Mouse (Mus musculus): Measurements from ENCODE around the gene Kremen1. TPM values are rescaled to one million over a fixed set of nuclear protein-coding genes. Genes with fewer than 3 reads are reported as not detected.

Kremen1 gene
- polyA plus RNA-seq, 2 experiments, result 20.8 to 30.9 TPM

- Histone ChIP-seq H3K36me3 (ENCODE audit: control insufficient read depth, insufficient read depth, low read length) (no peaks in the 10 kb centered on the region), H3K9me3 (ENCODE audit: control insufficient read depth, low read length) (no peaks in the 10 kb centered on the region), H3K4me2 (replicated peaks; ENCODE audit: low read depth, low read length, severe bottlenecking) (0 out of 2 replicates have a peak overlapping the region, but pooled peaks have one; percentile 17), H3K27me3 (ENCODE audit: control insufficient read depth, insufficient read depth, low read length) (no peaks in the 10 kb centered on the region), H3K27ac (replicated peaks; ENCODE audit: low read depth, low read length) (peak overlapping the region; percentile 63; the same call in 1 of the 2 replicates), H3K9ac (ENCODE audit: low read depth, low read length, severe bottlenecking) (no peak overlapping the region), H3K4me1 (ENCODE audit: control insufficient read depth, insufficient read depth, low read length) (peaks cover 45% of the 10 kb centered on the region), H3K4me3 (replicated peaks; ENCODE audit: low read length) (no peak overlapping the region)
- no peak for TF ChIP-seq POLR2A (IDR thresholded peaks at IDR 0.05; ENCODE audit: borderline replicate concordance, extremely low read depth, insufficient read depth, insufficient read length)
- 22% methylated on average over 9 of the region's 9 CpGs for WGBS
- DNase-seq (ENCODE audit: low spot score) (no peak), ATAC-seq (ENCODE audit: low FRiP score, low read depth) (no peak)
Observed at GRCm38 (mm10) chr11:5255509-5256014, 5.8 kb downstream of the Kremen1 start.

GRCm38 (mm10) chr11:5254016-5254415, 7.3 kb downstream of the Kremen1 start:
- Histone ChIP-seq H3K9me3 (ENCODE audit: control insufficient read depth, low read length) (no peaks in the 10 kb centered on the region), H3K4me2 (replicated peaks; ENCODE audit: low read depth, low read length, severe bottlenecking) (no peak overlapping the region), H3K4me3 (replicated peaks; ENCODE audit: low read length) (no peak overlapping the region), H3K36me3 (ENCODE audit: control insufficient read depth, insufficient read depth, low read length) (no peaks in the 10 kb centered on the region), H3K27me3 (ENCODE audit: control insufficient read depth, insufficient read depth, low read length) (no peaks in the 10 kb centered on the region), H3K27ac (replicated peaks; ENCODE audit: low read depth, low read length) (no peak overlapping the region), H3K9ac (ENCODE audit: low read depth, low read length, severe bottlenecking) (no peak overlapping the region), H3K4me1 (ENCODE audit: control insufficient read depth, insufficient read depth, low read length) (peaks cover 40% of the 10 kb centered on the region)
- DNase-seq (ENCODE audit: low spot score), result no peak
- ATAC-seq (ENCODE audit: low FRiP score, low read depth), result no peak
- no peak for TF ChIP-seq POLR2A (IDR thresholded peaks at IDR 0.05; ENCODE audit: borderline replicate concordance, extremely low read depth, insufficient read depth, insufficient read length)
- 45% methylated on average over 2 of the region's 2 CpGs for WGBS

GRCm38 (mm10) chr11:5253528-5253927, 7.8 kb downstream of the Kremen1 start:
- Histone ChIP-seq H3K27me3 (ENCODE audit: control insufficient read depth, insufficient read depth, low read length) (no peaks in the 10 kb centered on the region), H3K4me2 (replicated peaks; ENCODE audit: low read depth, low read length, severe bottlenecking) (no peak overlapping the region), H3K27ac (replicated peaks; ENCODE audit: low read depth, low read length) (no peak overlapping the region), H3K36me3 (ENCODE audit: control insufficient read depth, insufficient read depth, low read length) (no peaks in the 10 kb centered on the region), H3K9ac (ENCODE audit: low read depth, low read length, severe bottlenecking) (no peak overlapping the region), H3K4me3 (replicated peaks; ENCODE audit: low read length) (no peak overlapping the region), H3K4me1 (ENCODE audit: control insufficient read depth, insufficient read depth, low read length) (peaks cover 40% of the 10 kb centered on the region), H3K9me3 (ENCODE audit: control insufficient read depth, low read length) (no peaks in the 10 kb centered on the region)
- WGBS, result 41% methylated on average over 3 of the region's 3 CpGs
- DNase-seq (ENCODE audit: low spot score) (no peak), ATAC-seq (ENCODE audit: low FRiP score, low read depth) (no peak)
- no peak for TF ChIP-seq POLR2A (IDR thresholded peaks at IDR 0.05; ENCODE audit: borderline replicate concordance, extremely low read depth, insufficient read depth, insufficient read length)

- H3K4me3 ChIP-seq (replicated peaks; ENCODE audit: low read length), result no peak overlapping the region
- DNase-seq (ENCODE audit: low spot score), result no peak
- no peak overlapping the region for H3K9ac ChIP-seq (ENCODE audit: low read depth, low read length, severe bottlenecking)
- no peak for TF ChIP-seq POLR2A (IDR thresholded peaks at IDR 0.05; ENCODE audit: borderline replicate concordance, extremely low read depth, insufficient read depth, insufficient read length)
- H3K4me2 ChIP-seq (replicated peaks; ENCODE audit: low read depth, low read length, severe bottlenecking), result no peak overlapping the region
- ATAC-seq (ENCODE audit: low FRiP score, low read depth), result no peak
- 82% methylated on average over 8 of the region's 8 CpGs for whole genome bisulfite sequencing
- H3K27me3 ChIP-seq (ENCODE audit: control insufficient read depth, insufficient read depth, low read length), result no peaks in the 10 kb centered on the region
- no peaks in the 10 kb centered on the region for H3K36me3 ChIP-seq (ENCODE audit: control insufficient read depth, insufficient read depth, low read length)
- H3K4me1 ChIP-seq (ENCODE audit: control insufficient read depth, insufficient read depth, low read length), result peaks cover 40% of the 10 kb centered on the region
- H3K9me3 ChIP-seq (ENCODE audit: control insufficient read depth, low read length), result no peaks in the 10 kb centered on the region
- no peak overlapping the region for H3K27ac ChIP-seq (replicated peaks; ENCODE audit: low read depth, low read length)
Observed at GRCm38 (mm10) chr11:5252727-5253126, 8.6 kb downstream of the Kremen1 start.

- no peaks in the 10 kb centered on the region for H3K9me3 ChIP-seq (ENCODE audit: control insufficient read depth, low read length)
- no peaks in the 10 kb centered on the region for H3K27me3 ChIP-seq (ENCODE audit: control insufficient read depth, insufficient read depth, low read length)
- DNase-seq (ENCODE audit: low spot score) (no peak), ATAC-seq (ENCODE audit: low FRiP score, low read depth) (0 out of 2 replicates have a peak, but pooled peaks have one; percentile 50)
- no peak overlapping the region for H3K4me2 ChIP-seq (replicated peaks; ENCODE audit: low read depth, low read length, severe bottlenecking)
- TF ChIP-seq POLR2A (IDR thresholded peaks at IDR 0.05; ENCODE audit: borderline replicate concordance, extremely low read depth, insufficient read depth, insufficient read length), result no peak
- H3K27ac ChIP-seq (replicated peaks; ENCODE audit: low read depth, low read length), result 0 out of 2 replicates have a peak overlapping the region, but pooled peaks have one; percentile 33
- peaks cover 26% of the 10 kb centered on the region for H3K4me1 ChIP-seq (ENCODE audit: control insufficient read depth, insufficient read depth, low read length)
- H3K4me3 ChIP-seq (replicated peaks; ENCODE audit: low read length), result no peak overlapping the region
- WGBS, result 58% methylated on average over 6 of the region's 6 CpGs
- H3K36me3 ChIP-seq (ENCODE audit: control insufficient read depth, insufficient read depth, low read length), result no peaks in the 10 kb centered on the region
- H3K9ac ChIP-seq (ENCODE audit: low read depth, low read length, severe bottlenecking), result no peak overlapping the region
Observed at GRCm38 (mm10) chr11:5251112-5251511, 10.2 kb downstream of the Kremen1 start.

All from limb, embryonic 14.5 days (tissue).